Mouse (Mus musculus) neural tube, embryonic 11.5 days (tissue): ENCODE results near the gene Tmed1. TPM values are rescaled to one million over a fixed set of nuclear protein-coding genes. Genes with fewer than 3 reads are reported as not detected.
"Not testable (repeated sequence)": the region's sequence is repeated elsewhere in the genome, so short reads cannot be mapped to it uniquely, and the experiment has no call there.

Experiments
- ATAC-seq: fragments of 200-750 bp; cut with Nextera tagmentation; 2 replicates; pipeline ENCODE4 v1.8.0; 2017; ENCODE audit warnings: moderate number of reproducible peaks, mild to moderate bottlenecking, moderate TSS enrichment, moderate library complexity; ENCODE audit not compliant: insufficient read depth, low FRiP score, low TSS enrichment
- DNase-seq: peaks from one replicate; pipeline ENCODE4 v3.0.0-alpha.2; 2015; ENCODE audit warnings: low spot score
- H3K27ac ChIP-seq: fragments of 300-500 bp; sonication (generic); 2 replicates; pipeline ENCODE4 v1.5.1; 2014; ENCODE audit warnings: low read depth, mild to moderate bottlenecking, low read length
- H3K27me3 ChIP-seq: fragments of 300-500 bp; sonication (generic); 2 replicates; pipeline ENCODE4 v1.6.1; 2014; ENCODE audit warnings: mild to moderate bottlenecking, low read length, mixed read lengths; ENCODE audit not compliant: control insufficient read depth, insufficient read depth
- H3K36me3 ChIP-seq: fragments of 300-500 bp; sonication (generic); 2 replicates; pipeline ENCODE4 v1.6.1; 2014; ENCODE audit warnings: mild to moderate bottlenecking, low read length, moderate library complexity, mixed read lengths; ENCODE audit not compliant: control insufficient read depth, insufficient read depth
- H3K4me1 ChIP-seq: fragments of 300-500 bp; sonication (generic); 2 replicates; pipeline ENCODE4 v1.6.1; 2014; ENCODE audit warnings: low read length, mixed read lengths; ENCODE audit not compliant: control insufficient read depth, insufficient read depth
- H3K4me2 ChIP-seq: fragments of 300-500 bp; sonication (generic); 2 replicates; pipeline ENCODE4 v1.6.1; 2014; ENCODE audit warnings: low read depth, mild to moderate bottlenecking, moderate library complexity
- H3K4me3 ChIP-seq: fragments of 300-500 bp; sonication (generic); 2 replicates; pipeline ENCODE4 v1.5.1; 2014; ENCODE audit warnings: low read depth, low read length
- H3K9ac ChIP-seq: fragments of 300-500 bp; sonication (generic); 2 replicates; pipeline ENCODE4 v1.6.1; 2014; ENCODE audit warnings: mild to moderate bottlenecking, low read length
- H3K9me3 ChIP-seq: fragments of 300-500 bp; sonication (generic); 2 replicates; pipeline ENCODE4 v1.6.1; 2016; ENCODE audit warnings: low read length; ENCODE audit not compliant: control insufficient read depth
- WGBS: fragments of 180-500 bp; shearing (Covaris S2); extraction: QIAGEN DNeasy Blood & Tissue Kit; methylation state at CpG from one replicate; pipeline ENCODE4 v1.1.7; 2014; 5-methylcytosine and 5-hydroxymethylcytosine counted together
- microRNA-seq: library from miRNA; unstranded; fragments of <30 nt; microRNA quantifications from one replicate; pipeline ENCODE4, GENCODE M21; 2016
- polyA plus RNA-seq: library from polyadenylated mRNA; unstranded; fragments of >200 nt; fragmentation: Nextera tagmentation; extraction: Ambion mirVana; gene quantifications from 2 replicates; pipeline ENCODE4 v1.2.1, GENCODE M21; 2014

The Tmed1 gene
- polyA plus RNA-seq, 1 experiment from 2014 or later, result 77.0 TPM

DNA sequence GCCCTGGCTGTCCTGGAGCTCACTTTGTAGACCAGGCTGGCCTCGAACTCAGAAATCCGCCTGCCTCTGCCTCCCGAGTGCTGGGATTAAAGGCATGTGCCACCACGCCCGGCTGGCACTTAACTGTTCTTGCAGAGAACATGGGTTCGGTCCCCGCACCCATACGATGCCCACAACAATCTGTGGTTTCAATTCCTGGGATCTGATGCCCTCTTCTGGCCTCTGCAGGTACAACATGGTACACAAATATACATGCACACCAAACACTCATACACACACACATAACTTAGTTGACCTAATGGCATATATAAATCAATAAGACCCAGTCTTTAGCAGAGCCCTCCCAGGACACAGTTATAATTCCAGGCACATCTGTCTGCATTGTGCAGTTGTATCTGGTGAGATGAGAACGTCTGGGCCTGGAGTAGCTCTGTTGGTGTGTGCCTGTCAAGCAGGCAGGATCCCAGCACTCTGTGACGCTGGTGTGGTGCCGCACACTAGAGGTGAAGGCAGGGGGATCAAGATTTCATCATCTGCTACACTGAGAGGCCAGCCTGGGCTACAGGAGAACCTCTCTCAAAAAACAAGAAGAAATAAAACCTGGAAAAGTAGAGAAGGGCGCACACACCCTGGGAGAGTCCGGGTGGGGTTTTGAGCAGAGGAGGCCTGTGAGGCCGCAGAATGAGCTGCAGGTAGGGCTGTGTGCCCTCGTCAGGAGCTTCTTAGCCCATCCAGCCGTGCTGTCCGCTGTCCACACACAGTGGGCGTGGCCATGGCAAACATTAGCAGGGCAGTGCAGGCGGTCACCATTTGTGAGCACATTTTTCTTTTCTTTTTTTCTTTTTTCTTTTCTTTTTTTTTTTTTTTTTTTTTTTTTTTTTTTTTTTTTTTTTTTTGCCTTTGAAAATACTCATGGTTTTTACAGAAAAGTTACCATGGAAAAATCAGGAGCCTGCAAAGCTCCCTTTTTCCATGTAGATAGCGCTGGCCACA lies 40.7 kb downstream of the Tmed1 start:
- ATAC-seq (no peak), DNase-seq (peak; percentile 32)
- WGBS, result 85% methylated on average over 18 of the region's 20 CpGs
- Histone ChIP-seq H3K27me3 (no peaks in the 10 kb centered on the region), H3K27ac (no peak overlapping the region), H3K36me3 (peaks cover 4% of the 10 kb centered on the region), H3K9me3 (no peaks in the 10 kb centered on the region), H3K4me2 (no peak overlapping the region), H3K4me3 (no peak overlapping the region), H3K4me1 (no peaks in the 10 kb centered on the region), H3K9ac (no peak overlapping the region)

DNA sequence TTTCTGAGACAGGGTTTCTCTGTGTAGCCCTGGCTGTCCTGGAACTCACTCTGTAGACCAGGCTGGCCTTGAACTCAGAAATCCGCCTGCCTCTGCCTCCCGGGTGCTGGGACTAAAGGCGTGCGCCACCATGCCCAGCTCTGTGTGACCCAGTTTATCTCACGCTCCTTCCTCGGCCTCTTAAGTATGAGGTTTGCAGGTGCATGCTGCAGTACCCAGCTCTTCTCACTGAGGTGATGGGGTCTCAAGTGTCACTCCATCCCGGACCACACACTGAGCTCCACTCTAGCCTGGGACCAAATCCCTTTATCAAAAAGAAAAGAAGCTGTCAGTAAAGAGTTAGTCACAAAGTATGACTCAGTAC lies 45.5 kb downstream of the Tmed1 start:
- H3K4me2 ChIP-seq, ATAC-seq, H3K9me3 ChIP-seq, H3K36me3 ChIP-seq, H3K4me3 ChIP-seq, H3K4me1 ChIP-seq, H3K9ac ChIP-seq, DNase-seq, H3K27ac ChIP-seq, H3K27me3 ChIP-seq: not testable (repeated sequence)
- 94% methylated on average over 7 of the region's 7 CpGs for WGBS

DNA sequence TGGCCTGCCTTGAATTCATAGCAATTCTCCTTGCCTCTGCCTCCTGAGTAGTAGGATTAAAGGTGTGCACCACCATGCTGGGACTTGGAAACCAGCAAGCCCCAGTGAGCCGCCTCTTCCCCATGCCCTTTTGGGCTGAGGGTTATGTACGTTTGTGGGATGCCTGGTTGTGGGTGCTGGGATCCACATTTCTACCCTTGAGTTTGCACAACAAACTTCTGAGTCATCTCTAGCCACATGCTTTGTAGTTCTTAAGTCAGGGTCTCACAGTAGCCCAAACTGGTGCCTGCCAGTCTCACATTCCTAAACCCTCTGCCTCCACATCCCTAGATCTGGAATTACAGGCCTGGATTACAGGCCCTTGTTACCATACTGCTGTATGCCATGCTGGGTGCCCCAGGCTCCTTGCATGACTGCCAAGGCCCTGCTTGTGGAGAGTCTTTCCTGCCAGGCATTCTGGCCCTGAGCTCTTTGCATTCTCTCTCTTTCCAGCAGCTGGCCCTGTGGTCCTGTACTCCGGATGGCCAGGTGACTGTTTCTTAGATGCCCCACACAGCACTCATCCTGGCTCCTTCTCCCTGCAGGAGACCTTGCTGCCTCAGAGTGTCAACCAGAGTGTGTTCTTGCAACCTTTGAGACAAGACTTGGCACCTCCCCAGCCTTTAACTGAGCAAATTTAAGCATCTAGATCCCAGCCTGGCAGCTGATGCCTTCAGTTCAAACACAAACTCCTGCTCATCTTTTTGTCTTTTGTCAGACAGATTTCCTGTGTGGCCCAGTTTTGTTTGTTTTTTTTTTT lies 46.1 kb downstream of the Tmed1 start:
- Histone ChIP-seq H3K27me3 (no peaks in the 10 kb centered on the region), H3K9me3 (no peaks in the 10 kb centered on the region), H3K27ac (no peak overlapping the region), H3K4me1 (no peaks in the 10 kb centered on the region), H3K4me3 (no peak overlapping the region), H3K4me2 (no peak overlapping the region), H3K9ac (no peak overlapping the region), H3K36me3 (peaks cover 3% of the 10 kb centered on the region; the same call in 1 of the 2 replicates)
- ATAC-seq (no peak), DNase-seq (no peak)
- WGBS, result 91% methylated on average over 3 of the region's 3 CpGs

- Histone ChIP-seq H3K27me3 (no peaks in the 10 kb centered on the region), H3K36me3 (peaks cover 3% of the 10 kb centered on the region; the same call in 1 of the 2 replicates), H3K9ac (no peak overlapping the region), H3K27ac (no peak overlapping the region), H3K4me1 (no peaks in the 10 kb centered on the region), H3K4me3 (no peak overlapping the region), H3K9me3 (no peaks in the 10 kb centered on the region), H3K4me2 (no peak overlapping the region)
- ATAC-seq (no peak), DNase-seq (no peak)
- WGBS, result 82% methylated on average over 5 of the region's 5 CpGs
These were observed 46.9 kb downstream of the Tmed1 start for GRCm38 (mm10) chr9:21463138-21463590.

DNA sequence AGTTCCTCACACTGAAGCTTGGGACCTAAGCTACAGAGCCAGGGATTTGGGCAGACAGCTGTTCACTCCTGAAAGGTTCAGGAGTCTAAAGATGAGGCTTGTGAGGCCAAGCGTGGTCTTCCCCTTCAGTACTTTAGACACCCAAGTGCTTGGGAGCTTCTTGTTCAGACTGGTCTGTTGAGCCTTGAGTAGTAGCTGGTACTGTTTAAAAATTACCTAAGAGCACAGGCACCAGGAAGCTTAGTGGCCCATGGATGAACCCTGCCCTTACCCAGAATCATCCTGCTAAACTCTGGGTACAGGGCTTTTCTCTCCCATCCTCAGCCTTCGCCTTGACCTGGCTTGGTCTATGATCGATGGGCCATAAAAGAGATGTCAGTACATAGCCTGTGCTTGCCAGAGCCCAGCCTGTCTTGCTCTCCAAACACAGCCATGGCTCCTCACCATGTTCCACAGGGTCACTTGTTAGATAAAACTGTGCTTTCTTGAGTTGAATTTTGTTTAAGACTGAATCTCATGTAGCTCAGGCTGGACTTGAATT lies 49.6 kb downstream of the Tmed1 start:
- no peak overlapping the region for H3K27ac ChIP-seq
- H3K4me2 ChIP-seq, result no peak overlapping the region
- no peak overlapping the region for H3K9ac ChIP-seq
- H3K4me3 ChIP-seq, result no peak overlapping the region
- ATAC-seq, result no peak
- no peak for DNase-seq
- no peaks in the 10 kb centered on the region for H3K4me1 ChIP-seq
- 93% methylated on average over 3 of the region's 3 CpGs for WGBS
- H3K36me3 ChIP-seq, result peaks cover 3% of the 10 kb centered on the region; the same call in 1 of the 2 replicates
- no peaks in the 10 kb centered on the region for H3K9me3 ChIP-seq
- no peaks in the 10 kb centered on the region for H3K27me3 ChIP-seq

GRCm38 (mm10) chr9:21458821-21459220 lies 51.2 kb downstream of the Tmed1 start:
- Histone ChIP-seq H3K4me3 (no peak overlapping the region), H3K27me3 (no peaks in the 10 kb centered on the region), H3K4me1 (no peaks in the 10 kb centered on the region), H3K27ac (no peak overlapping the region), H3K36me3 (peaks cover 3% of the 10 kb centered on the region; the same call in 1 of the 2 replicates), H3K9ac (no peak overlapping the region), H3K4me2 (no peak overlapping the region), H3K9me3 (no peaks in the 10 kb centered on the region)
- ATAC-seq (no peak), DNase-seq (no peak)
- WGBS, result 93% methylated on average over 3 of the region's 3 CpGs

Small RNAs within 50 kb of the gene (microRNA-seq; reads per million reads assigned to microRNA genes)
- 9.6 reads per million, percentile 21 among the genes with 10 or more reads in this experiment for gene Mir199a-1

Other genes starting within 250 kb of the Tmed1 start
- gene Atg4d, start 245.0 kb downstream of the Tmed1 start, polyA plus RNA-seq, result 47.2 and 55.1 TPM in 2 replicates
- 15.0 and 15.5 TPM in 2 replicates for gene Kri1, start 222.3 kb downstream of the Tmed1 start, polyA plus RNA-seq
- gene Cdkn2d, start 218.8 kb downstream of the Tmed1 start, polyA plus RNA-seq, result 79.4 and 87.1 TPM in 2 replicates
- gene Ap1m2, start 197.9 kb downstream of the Tmed1 start, polyA plus RNA-seq, result 2.0 and 2.7 TPM in 2 replicates
- gene Slc44a2, start 189.6 kb downstream of the Tmed1 start, polyA plus RNA-seq, result 79.1 and 81.5 TPM in 2 replicates
- 270 and 288 TPM in 2 replicates for gene Ilf3, start 142.4 kb downstream of the Tmed1 start, polyA plus RNA-seq
- 47.8 and 51.8 TPM in 2 replicates for gene Qtrt1, start 98.4 kb downstream of the Tmed1 start, polyA plus RNA-seq
- gene Dnm2, start 85.3 kb downstream of the Tmed1 start, polyA plus RNA-seq, result 66.3 and 69.7 TPM in 2 replicates
- gene AB124611, start 15.9 kb upstream of the Tmed1 start, polyA plus RNA-seq, result 1.8 and 2.7 TPM in 2 replicates
- 81.4 and 84.6 TPM in 2 replicates for gene Carm1, start 36.6 kb upstream of the Tmed1 start, polyA plus RNA-seq
- 59.8 and 63.8 TPM in 2 replicates for gene Timm29, start 82.5 kb upstream of the Tmed1 start, polyA plus RNA-seq
- gene Yipf2, start 82.6 kb upstream of the Tmed1 start, polyA plus RNA-seq, result 13.8 and 17.5 TPM in 2 replicates
- 172 and 175 TPM in 2 replicates for gene Smarca4, start 105.9 kb upstream of the Tmed1 start, polyA plus RNA-seq
- 18.7 and 22.5 TPM in 2 replicates for gene Ldlr, start 213.2 kb upstream of the Tmed1 start, polyA plus RNA-seq